Mouse (Mus musculus) c-Kit-negative CD71-positive TER-119-positive erythroid progenitor cells, embryonic 14.5 days (primary cell): ENCODE results near the gene Ggt1.

Experiments used
- DNase-seq: peaks from one replicate; pipeline ENCODE4 v3.0.0-alpha.2; 2013; ENCODE audit warnings: low read depth, low spot score

Ggt1 gene

GRCm38 (mm10) chr10:75573181-75573580 is 11.8 kb downstream of the Ggt1 start:
- DNase-seq = no peak

GRCm38 (mm10) chr10:75573965-75574364 is 12.6 kb downstream of the Ggt1 start:
- no peak for DNase-seq

DNA sequence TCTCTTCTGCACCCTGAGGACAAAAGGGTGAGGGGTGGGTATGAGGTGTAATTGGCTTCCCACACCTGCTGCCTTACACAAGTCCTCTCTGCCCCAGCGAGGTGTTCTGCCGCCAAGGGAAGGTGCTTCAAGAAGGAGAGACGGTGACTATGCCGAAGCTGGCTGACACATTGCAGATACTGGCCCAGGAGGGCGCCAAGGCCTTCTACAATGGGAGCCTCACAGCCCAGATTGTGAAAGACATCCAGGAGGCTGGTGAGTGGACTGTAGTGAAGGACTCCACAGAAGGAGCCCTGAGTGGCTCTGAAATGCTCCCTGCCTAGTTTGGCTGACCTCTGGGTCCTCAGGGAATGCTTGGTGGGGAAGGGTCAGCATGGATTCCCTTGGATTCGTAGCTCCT is 17.7 kb downstream of the Ggt1 start:
- no peak for DNase-seq

- DNase-seq = peak; percentile 66
Observed at GRCm38 (mm10) chr10:75585876-75586552, 24.6 kb downstream of the Ggt1 start.

DNA sequence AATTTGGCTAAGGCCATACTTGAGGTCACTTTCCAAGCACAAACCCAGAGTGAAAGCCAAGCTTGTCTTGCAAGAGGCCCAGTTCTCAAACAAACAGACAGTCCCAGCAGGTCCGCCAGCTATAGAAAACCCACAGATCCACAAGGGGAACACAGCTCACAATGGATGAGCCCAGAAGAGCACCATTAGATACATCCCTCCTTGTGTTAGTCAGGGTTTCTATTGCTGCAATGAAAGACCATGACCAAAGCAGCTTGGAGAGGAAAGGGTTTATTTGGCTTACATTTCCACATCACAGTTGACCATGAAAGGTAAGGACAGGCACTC is 25.1 kb downstream of the Ggt1 start:
- DNase-seq = no peak

GRCm38 (mm10) chr10:75587781-75588180 is 26.4 kb downstream of the Ggt1 start:
- no peak for DNase-seq

DNA sequence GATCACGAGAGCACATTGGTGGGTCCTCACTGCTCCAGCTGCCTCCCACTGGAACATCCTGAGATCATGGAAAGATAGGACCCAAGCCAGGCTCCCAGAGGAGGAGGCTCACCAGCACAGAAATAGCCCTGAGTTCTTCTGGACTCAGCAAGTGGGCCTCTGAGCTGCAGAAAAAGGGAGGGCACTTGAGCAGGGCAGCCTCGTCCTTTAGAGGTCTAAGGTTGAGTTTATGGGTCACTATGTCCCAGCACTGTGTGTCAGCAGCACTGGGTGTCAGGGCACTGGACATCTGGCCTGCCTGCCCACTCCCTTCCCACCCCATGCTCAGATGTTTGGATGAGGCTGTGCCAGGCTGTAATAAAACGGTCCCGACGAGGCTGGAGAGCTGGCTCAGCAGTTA is 26.9 kb downstream of the Ggt1 start:
- no peak for DNase-seq

DNA sequence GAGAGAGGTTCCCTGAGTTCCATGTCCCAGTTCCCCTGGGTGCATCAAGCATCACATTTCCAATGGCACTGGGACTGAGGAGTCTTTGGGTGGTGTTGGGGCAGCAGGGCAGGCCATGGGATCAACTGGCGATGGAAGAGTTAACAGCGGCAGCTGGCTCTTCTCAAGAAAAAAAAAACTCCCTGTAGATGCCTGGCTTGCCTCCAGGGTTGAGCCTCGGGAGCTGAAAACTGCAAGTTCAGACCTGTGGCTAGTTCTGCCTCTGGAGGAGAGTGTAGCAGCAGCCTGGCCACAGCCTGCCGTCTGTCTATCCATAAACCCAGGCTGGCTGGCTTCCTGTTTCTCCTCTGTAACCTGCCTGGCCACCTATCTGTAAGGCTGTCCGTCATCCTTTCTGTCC is 27.7 kb downstream of the Ggt1 start, which contains the start of gene Ggt5:
Gene Ggt5 (plus strand): TSS at position 212 of the 400 bp plus-strand sequence.
- DNase-seq = no peak

- DNase-seq = no peak
Observed at GRCm38 (mm10) chr10:75589651-75590050, 28.2 kb downstream of the Ggt1 start.

DNA sequence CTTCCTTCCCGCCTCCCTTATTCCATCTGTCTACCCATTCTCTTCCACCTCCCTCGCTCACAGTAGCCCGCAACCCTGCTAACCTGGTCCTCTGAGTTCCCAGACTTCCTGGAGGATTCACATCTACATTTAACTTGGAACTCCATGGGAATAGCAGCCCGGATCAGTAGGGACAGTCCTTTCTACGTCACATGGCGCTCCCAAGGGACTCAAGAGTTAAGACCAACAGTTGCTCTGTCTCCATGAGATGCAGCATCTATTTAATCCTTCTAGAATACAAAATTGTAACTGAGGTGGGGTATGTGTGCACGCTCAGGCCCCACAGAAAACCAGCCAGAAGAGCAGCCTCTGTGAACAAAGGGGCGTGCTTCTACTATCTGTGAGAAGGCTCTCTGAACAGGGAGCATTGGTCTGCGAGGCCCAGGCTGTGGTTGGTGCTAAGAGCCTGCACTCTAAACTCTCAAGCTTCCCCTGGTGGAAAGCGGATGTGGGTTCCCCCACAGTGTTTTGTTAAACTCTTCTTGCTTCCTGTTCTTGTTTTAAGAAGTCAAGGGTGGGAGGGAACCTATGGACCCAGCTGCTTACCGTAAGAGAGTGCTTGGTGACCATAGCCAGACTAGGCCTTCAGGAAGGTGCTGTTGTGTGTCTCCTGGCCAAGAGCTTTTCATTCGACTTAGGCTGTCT is 29.9 kb downstream of the Ggt1 start:
- no peak for DNase-seq

DNA sequence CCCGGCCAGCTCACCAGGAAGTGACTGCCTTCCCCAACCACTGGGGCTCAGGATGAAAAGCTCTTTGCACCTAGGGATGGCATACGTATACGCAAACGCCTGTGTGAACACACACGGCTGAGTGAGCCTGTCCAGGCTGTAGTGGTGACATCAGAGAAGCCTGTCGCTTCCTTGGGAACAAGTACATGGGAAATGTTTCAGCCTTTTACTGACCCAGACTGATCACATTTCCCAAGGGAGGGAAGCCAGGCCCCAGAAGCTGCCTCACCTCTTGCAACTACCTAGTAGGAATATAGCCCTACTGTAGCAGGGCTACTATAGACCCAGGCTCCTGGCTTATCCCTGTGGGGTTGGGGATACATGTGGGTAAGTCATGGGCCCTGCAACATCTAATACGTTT is 31.2 kb downstream of the Ggt1 start:
- DNase-seq = no peak

DNA sequence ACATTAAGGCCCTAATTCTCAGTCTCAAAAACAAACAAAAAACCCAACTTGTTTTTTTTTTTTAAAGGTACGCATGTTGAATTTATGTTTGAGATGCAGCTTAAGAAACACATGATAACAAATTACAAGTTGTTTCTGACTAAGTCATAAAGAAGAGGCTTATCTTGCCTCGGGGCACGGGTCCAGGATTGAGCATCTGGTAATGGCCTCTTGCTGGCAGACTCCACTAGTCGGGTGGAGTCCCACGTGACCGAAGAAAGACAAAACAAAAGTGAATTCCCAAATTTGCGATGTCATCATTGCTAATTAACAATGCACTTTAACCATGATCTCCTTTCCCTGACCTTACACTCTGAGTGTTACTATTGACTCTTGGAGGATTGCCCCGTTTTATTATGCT is 34.6 kb downstream of the Ggt1 start:
- DNase-seq = no peak

DNA sequence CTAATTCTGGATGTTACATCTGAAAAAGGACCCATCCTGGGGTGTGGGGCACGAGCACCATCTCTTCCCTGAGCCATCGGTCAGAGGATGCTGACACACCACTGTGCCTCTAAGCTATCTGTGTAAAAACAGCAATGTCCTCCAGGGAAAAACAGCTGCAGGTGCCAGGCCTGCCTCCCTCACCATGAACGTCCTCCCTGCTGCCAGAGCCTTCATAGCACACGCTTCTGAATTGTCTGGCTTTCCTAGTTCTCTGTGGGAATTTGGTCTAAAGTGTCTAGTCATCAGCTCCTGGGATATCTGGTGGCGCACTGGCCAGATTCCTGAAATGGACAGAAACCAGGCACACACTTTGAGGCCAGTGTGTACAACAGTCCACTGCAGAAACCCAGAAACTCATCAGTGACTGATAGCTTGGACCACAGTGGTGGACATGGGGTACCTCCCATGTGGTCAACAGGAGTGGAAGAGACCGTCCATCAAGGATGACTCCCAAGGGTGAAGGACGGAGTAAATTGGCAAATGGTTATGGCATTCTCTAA is 38.9 kb downstream of the Ggt1 start:
- DNase-seq = no peak

GRCm38 (mm10) chr10:75605162-75605846 is 43.9 kb downstream of the Ggt1 start:
- no peak for DNase-seq

- DNase-seq = no peak
Observed at GRCm38 (mm10) chr10:75607253-75607652, 45.8 kb downstream of the Ggt1 start.

- no peak for DNase-seq
Observed at GRCm38 (mm10) chr10:75608975-75609374, 47.6 kb downstream of the Ggt1 start.

- no peak for DNase-seq
Observed at GRCm38 (mm10) chr10:75610486-75610885, 49.1 kb downstream of the Ggt1 start.

- no peak for DNase-seq
Observed at GRCm38 (mm10) chr10:75616044-75616443, 54.6 kb downstream of the Ggt1 start.

DNA sequence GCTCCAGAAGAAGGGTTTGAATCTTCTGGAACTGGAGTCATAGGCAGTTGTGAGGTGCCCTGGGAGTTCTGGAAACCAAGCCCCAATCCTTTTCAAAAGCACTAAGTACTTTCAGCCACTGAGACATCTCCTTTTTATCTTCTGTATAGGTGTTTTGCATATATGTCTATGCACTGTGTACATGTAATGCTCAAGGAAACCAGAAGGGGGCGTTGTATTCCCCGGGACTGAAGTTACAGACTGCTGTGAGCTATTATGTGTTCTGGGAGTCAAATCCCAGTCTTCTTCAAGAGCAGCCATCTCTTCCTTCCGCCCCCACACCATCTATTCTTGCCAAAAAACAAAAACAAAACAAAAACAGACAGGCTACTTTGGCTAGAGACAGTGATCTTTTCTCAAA is 59.4 kb downstream of the Ggt1 start:
- no peak for DNase-seq

- no peak for DNase-seq
Observed at GRCm38 (mm10) chr10:75625920-75626319, 64.5 kb downstream of the Ggt1 start.

DNA sequence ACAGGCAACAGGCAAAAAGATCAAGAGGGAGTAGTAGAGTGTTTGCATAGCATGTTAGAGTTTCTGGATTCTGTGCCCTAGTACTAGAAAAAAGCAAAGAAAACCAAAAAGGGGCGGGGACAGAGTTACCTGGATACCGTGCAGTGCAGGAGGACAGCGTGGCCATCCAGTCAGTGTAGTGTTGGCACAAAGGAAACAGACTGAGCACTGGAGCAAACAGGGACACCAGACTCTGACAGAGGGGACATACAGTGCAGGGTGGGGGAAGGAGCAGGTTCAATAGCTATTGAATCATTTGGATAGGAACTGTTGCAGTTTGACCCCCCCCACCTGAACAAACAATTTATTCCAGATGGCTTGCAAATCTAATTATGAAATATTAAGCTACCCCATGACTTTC is 65.6 kb downstream of the Ggt1 start:
- no peak for DNase-seq

GRCm38 (mm10) chr10:75627490-75627889 is 66.1 kb downstream of the Ggt1 start:
- DNase-seq = no peak

DNA sequence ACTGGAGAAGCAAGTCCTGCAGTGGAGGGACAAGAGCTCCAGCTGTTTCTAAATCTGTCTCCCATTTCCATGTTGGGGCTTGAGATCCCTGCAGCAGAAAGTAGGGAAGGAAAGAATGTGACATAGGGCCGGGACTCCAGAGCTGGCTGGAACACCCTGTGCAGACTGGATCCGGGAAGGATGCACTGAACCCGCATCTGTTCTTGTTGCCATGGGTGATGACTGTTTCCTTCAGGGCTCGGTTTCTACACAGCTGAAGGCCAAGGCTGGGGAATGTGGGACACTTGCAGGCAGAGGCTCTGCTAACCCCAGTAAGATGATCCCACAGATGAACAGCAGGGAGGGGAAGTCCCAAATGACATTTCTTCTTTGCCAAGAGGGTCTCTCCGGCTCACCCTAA is 71.2 kb downstream of the Ggt1 start:
- no peak for DNase-seq
